Mouse (Mus musculus) midbrain, embryonic 14.5 days (tissue): ENCODE data around the gene Tmem131l. TPM values are rescaled to one million over a fixed set of nuclear protein-coding genes. Genes with fewer than 3 reads are reported as not detected.
"Not testable (repeated sequence)": the region's sequence is repeated elsewhere in the genome, so short reads cannot be mapped to it uniquely, and the experiment has no call there.

Experiments
- ATAC-seq: fragments of 200-750 bp; cut with Nextera tagmentation; 2 replicates; pipeline ENCODE4 v1.8.0; 2017; ENCODE audit warnings: moderate number of reproducible peaks, moderate library complexity; ENCODE audit not compliant: low FRiP score, low TSS enrichment
- DNase-seq: peaks from one replicate; pipeline ENCODE4 v3.0.0-alpha.2; 2015
- H3K27ac ChIP-seq: fragments of 300-500 bp; sonication (generic); replicated peaks from 2 replicates; pipeline ENCODE4 v1.5.1; 2014; ENCODE audit warnings: mild to moderate bottlenecking, low read depth, low read length, moderate library complexity
- H3K27me3 ChIP-seq: fragments of 300-500 bp; sonication (generic); 2 replicates; pipeline ENCODE4 v1.6.1; 2014; ENCODE audit warnings: low read length, control low read depth, mixed read lengths; ENCODE audit not compliant: control insufficient read depth, insufficient read depth
- H3K36me3 ChIP-seq: fragments of 300-500 bp; sonication (generic); 2 replicates; pipeline ENCODE4 v1.6.1; 2014; ENCODE audit warnings: low read length, control low read depth; ENCODE audit not compliant: control insufficient read depth, insufficient read depth
- H3K4me1 ChIP-seq: fragments of 300-500 bp; sonication (generic); 2 replicates; pipeline ENCODE4 v1.6.1; 2014; ENCODE audit warnings: mild to moderate bottlenecking, antibody characterized with exemption, low read length, control low read depth; ENCODE audit not compliant: control insufficient read depth, insufficient read depth
- H3K4me2 ChIP-seq: fragments of 300-500 bp; sonication (generic); 2 replicates; pipeline ENCODE4 v1.6.1; 2014; ENCODE audit warnings: mild to moderate bottlenecking, low read length, moderate library complexity
- H3K4me3 ChIP-seq: fragments of 300-500 bp; sonication (generic); replicated peaks from 2 replicates; pipeline ENCODE4 v1.5.1; 2014; ENCODE audit warnings: low read depth, low read length
- H3K9ac ChIP-seq: fragments of 300-500 bp; sonication (generic); replicated peaks from 2 replicates; pipeline ENCODE4 v1.6.1; 2014; ENCODE audit warnings: mild to moderate bottlenecking, low read length, moderate library complexity
- H3K9me3 ChIP-seq: fragments of 300-500 bp; sonication (generic); 2 replicates; pipeline ENCODE4 v1.6.1; 2016; ENCODE audit warnings: low read length, control low read depth, mixed read lengths; ENCODE audit not compliant: control insufficient read depth
- WGBS: fragments of 180-500 bp; shearing (Covaris S2); extraction: QIAGEN DNeasy Blood & Tissue Kit; methylation state at CpG from one replicate; pipeline ENCODE4 v1.1.7; 2014; 5-methylcytosine and 5-hydroxymethylcytosine counted together
- polyA plus RNA-seq: library from polyadenylated mRNA; unstranded; fragments of >200 nt; fragmentation: Nextera tagmentation; extraction: Ambion mirVana; gene quantifications from 2 replicates; pipeline ENCODE4 v1.2.1, GENCODE M21; 2014

The Tmem131l gene
- polyA plus RNA-seq, 1 experiment from 2014 or later, result 90.7 TPM

GRCm38 (mm10) chr3:83871962-83872361, 168.0 kb downstream of the Tmem131l start:
- not testable (repeated sequence) for H3K4me2 ChIP-seq, H3K36me3 ChIP-seq, H3K4me1 ChIP-seq, H3K9me3 ChIP-seq, H3K27ac ChIP-seq, H3K4me3 ChIP-seq, H3K9ac ChIP-seq, ATAC-seq, DNase-seq, H3K27me3 ChIP-seq
- 91% methylated on average over 4 of the region's 4 CpGs for WGBS

DNA sequence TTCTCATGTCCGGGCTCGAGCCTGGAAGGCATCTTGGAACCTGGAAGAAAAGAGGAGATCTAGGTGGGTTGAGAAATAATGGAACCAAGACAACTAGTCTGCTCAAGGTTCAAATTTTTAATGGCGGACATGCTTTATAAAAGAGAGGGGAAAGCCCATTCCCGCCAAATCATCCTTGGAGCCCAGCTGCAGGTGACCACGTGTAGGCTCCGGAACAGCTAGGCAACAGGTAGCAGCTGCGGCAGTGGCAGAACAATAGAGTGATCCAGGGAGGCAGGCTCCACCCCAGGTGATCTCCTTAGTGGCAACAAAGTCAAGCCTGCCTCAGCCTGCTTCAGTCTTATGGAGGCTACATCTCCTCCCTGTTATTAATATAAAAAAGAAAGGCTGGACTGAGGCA, 168.4 kb downstream of the Tmem131l start:
- DNase-seq, H3K4me1 ChIP-seq, H3K9me3 ChIP-seq, H3K27me3 ChIP-seq, H3K9ac ChIP-seq, H3K27ac ChIP-seq, H3K4me2 ChIP-seq, H3K36me3 ChIP-seq, H3K4me3 ChIP-seq, ATAC-seq: not testable (repeated sequence)
- 92% methylated on average over 7 of the region's 7 CpGs for WGBS

DNA sequence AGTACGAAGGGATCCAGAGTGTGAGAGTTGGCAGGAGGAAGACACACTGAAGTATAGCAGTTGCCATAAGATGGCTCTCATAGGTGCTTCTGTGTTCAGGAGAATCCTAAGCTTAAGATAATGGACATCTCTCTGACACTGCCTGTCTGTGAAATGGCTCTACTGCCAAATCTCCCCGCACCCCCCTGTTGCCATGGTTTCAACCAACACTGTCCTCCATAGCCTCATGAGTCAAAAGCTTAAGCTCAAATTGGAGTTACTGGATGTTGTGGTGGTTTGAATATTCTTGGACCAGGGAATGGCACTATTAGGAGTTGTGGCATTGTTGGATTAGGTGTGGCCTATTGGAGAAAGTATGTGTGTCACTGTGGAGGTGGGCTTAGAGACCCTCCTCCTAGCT, 170.2 kb downstream of the Tmem131l start:
- no peak overlapping the region for H3K4me2 ChIP-seq
- DNase-seq, result no peak
- no peaks in the 10 kb centered on the region for H3K4me1 ChIP-seq
- 95% methylated on average over 2 of the region's 2 CpGs for WGBS
- no peaks in the 10 kb centered on the region for H3K9me3 ChIP-seq
- ATAC-seq, result no peak
- H3K4me3 ChIP-seq, result no peak overlapping the region
- no peaks in the 10 kb centered on the region for H3K36me3 ChIP-seq
- no peak overlapping the region for H3K9ac ChIP-seq
- H3K27me3 ChIP-seq, result no peaks in the 10 kb centered on the region
- no peak overlapping the region for H3K27ac ChIP-seq

DNA sequence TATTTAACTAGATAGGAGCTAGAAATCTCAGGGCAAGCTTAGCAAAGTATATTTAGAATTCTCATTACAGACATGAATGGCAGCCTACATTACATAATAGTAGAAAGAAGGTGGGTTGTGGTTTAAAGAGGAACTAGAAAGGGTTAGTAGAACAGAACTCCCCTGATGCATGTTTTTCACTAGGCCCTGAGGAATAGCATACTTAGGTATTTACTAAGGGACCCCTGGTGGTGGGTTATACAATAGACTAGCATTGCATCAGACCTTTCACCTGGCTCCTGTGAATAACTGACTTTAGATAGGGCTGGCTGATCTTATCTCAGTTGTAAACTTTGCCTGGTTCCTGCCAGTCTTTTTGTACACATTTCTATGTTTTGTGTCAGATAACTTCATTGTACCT, 172.9 kb downstream of the Tmem131l start:
- ATAC-seq, H3K36me3 ChIP-seq, DNase-seq, H3K27ac ChIP-seq, H3K4me2 ChIP-seq, H3K4me3 ChIP-seq, H3K9me3 ChIP-seq, H3K27me3 ChIP-seq, H3K4me1 ChIP-seq, H3K9ac ChIP-seq: not testable (repeated sequence)

DNA sequence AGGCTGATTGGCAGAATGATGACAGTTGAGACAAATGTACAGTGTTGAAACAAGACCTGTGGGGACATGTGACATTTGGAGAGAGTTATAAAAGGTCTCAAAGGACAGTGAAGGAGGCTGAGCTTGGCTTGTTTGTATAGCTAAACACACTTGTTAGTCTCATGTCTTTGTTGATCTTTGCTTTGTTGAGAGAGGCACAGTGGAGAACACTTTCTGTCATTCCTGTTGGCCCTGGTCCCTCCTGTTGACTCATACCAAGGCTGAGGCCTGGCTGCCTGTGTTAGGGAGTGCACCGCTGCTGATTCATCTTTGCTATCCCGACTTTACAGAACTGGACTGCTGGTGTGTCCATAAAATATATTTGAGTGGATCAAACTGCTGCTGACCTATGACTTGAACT, 174.8 kb downstream of the Tmem131l start:
- H3K4me2 ChIP-seq, result no peak overlapping the region
- no peak overlapping the region for H3K9ac ChIP-seq
- no peaks in the 10 kb centered on the region for H3K36me3 ChIP-seq
- H3K9me3 ChIP-seq, result no peaks in the 10 kb centered on the region
- no peaks in the 10 kb centered on the region for H3K4me1 ChIP-seq
- 82% methylated on average over 2 of the region's 2 CpGs for WGBS
- H3K27ac ChIP-seq, result no peak overlapping the region
- no peaks in the 10 kb centered on the region for H3K27me3 ChIP-seq
- no peak overlapping the region for H3K4me3 ChIP-seq
- ATAC-seq (no peak), DNase-seq (no peak)

- DNase-seq (no peak), ATAC-seq (no peak)
- Histone ChIP-seq H3K9me3 (no peaks in the 10 kb centered on the region), H3K4me1 (no peaks in the 10 kb centered on the region), H3K27ac (no peak overlapping the region), H3K4me2 (no peak overlapping the region), H3K4me3 (no peak overlapping the region), H3K36me3 (no peaks in the 10 kb centered on the region), H3K9ac (no peak overlapping the region), H3K27me3 (no peaks in the 10 kb centered on the region)
- 81% methylated on average over 9 of the region's 9 CpGs for WGBS
These were observed 175.9 kb downstream of the Tmem131l start for GRCm38 (mm10) chr3:83864064-83864548.

DNA sequence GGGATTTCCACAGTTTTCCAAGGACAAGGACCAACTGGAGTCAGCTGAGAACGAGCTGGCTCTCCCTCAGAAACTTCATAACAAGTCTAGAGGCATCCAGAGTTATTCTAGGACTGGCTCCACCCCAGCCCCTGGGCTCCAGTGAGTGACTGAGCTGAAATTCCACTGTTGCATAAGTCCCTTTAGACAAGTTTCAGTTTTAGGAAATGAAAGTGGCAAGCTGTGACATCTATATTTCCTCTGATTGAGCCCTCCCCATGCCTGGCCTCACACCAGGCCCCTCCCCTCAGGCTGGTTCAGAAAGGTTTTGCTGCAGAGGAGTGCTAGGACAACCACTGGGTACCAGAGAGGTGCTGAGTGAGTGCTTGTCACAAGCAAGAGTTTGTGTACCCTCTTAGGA, 177.0 kb downstream of the Tmem131l start:
- no peak overlapping the region for H3K9ac ChIP-seq
- ATAC-seq (no peak), DNase-seq (no peak)
- 53% methylated on average over 1 of the region's 1 CpGs for WGBS
- no peaks in the 10 kb centered on the region for H3K36me3 ChIP-seq
- no peak overlapping the region for H3K4me2 ChIP-seq
- H3K27ac ChIP-seq, result no peak overlapping the region
- H3K4me1 ChIP-seq, result no peaks in the 10 kb centered on the region
- no peaks in the 10 kb centered on the region for H3K27me3 ChIP-seq
- no peaks in the 10 kb centered on the region for H3K9me3 ChIP-seq
- H3K4me3 ChIP-seq, result no peak overlapping the region

GRCm38 (mm10) chr3:83859595-83859994, 180.4 kb downstream of the Tmem131l start:
- H3K4me1 ChIP-seq, result no peaks in the 10 kb centered on the region
- H3K9ac ChIP-seq, result no peak overlapping the region
- ATAC-seq (no peak), DNase-seq (no peak)
- no peak overlapping the region for H3K4me2 ChIP-seq
- WGBS, result 91% methylated on average over 7 of the region's 7 CpGs
- no peak overlapping the region for H3K27ac ChIP-seq
- H3K36me3 ChIP-seq, result no peaks in the 10 kb centered on the region
- no peaks in the 10 kb centered on the region for H3K9me3 ChIP-seq
- no peaks in the 10 kb centered on the region for H3K27me3 ChIP-seq
- no peak overlapping the region for H3K4me3 ChIP-seq

DNA sequence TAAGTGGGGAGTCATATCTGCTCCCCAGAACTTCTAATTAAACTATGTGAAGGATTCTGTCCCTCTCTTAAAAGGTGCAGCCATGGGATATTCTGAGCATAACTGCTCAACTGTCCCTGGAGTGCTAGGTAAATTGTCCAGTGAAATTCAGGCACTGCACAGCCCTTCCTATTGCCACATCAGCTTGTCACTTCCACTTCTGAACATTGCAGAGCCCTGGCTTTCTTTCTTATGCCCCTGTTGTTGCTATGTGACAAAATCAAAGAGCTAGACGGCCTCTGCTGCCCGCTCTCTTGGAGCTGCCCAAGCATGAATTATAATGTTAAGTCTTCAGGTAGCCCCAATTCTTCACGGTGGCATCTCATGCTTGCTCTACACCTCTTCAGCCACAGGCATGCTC, 180.9 kb downstream of the Tmem131l start:
- DNase-seq (no peak), ATAC-seq (no peak)
- 53% methylated on average over 3 of the region's 3 CpGs for WGBS
- no peak overlapping the region for H3K4me3 ChIP-seq
- no peaks in the 10 kb centered on the region for H3K4me1 ChIP-seq
- no peaks in the 10 kb centered on the region for H3K9me3 ChIP-seq
- no peaks in the 10 kb centered on the region for H3K27me3 ChIP-seq
- H3K36me3 ChIP-seq, result no peaks in the 10 kb centered on the region
- no peak overlapping the region for H3K9ac ChIP-seq
- H3K27ac ChIP-seq, result no peak overlapping the region
- no peak overlapping the region for H3K4me2 ChIP-seq
